Mouse (Mus musculus) lung, embryonic 15.5 days (tissue): ENCODE measurements around the gene Ren1. TPM values are rescaled to one million over a fixed set of nuclear protein-coding genes. Genes with fewer than 3 reads are reported as not detected.

Experiments
- ATAC-seq: fragments of 200-750 bp; cut with Nextera tagmentation; 2 replicates; pipeline ENCODE4 v1.8.0; 2017; ENCODE audit warnings: moderate number of reproducible peaks, borderline replicate concordance; ENCODE audit not compliant: low FRiP score, low TSS enrichment; ENCODE audit errors: extremely low read depth
- H3K27ac ChIP-seq: fragments of 300-500 bp; sonication (generic); 2 replicates; pipeline ENCODE4 v1.5.1; 2015; ENCODE audit warnings: moderate library complexity, mild to moderate bottlenecking, inconsistent platforms
- H3K27me3 ChIP-seq: fragments of 300-500 bp; sonication (generic); 2 replicates; pipeline ENCODE4 v1.6.1; 2015; ENCODE audit warnings: inconsistent platforms
- H3K36me3 ChIP-seq: fragments of 300-500 bp; sonication (generic); 2 replicates; pipeline ENCODE4 v1.6.1; 2015; ENCODE audit warnings: inconsistent platforms
- H3K4me1 ChIP-seq: fragments of 300-500 bp; sonication (generic); 2 replicates; pipeline ENCODE4 v1.6.1; 2015; ENCODE audit warnings: inconsistent platforms
- H3K4me2 ChIP-seq: fragments of 300-500 bp; sonication (generic); 2 replicates; pipeline ENCODE4 v1.6.1; 2015; ENCODE audit warnings: inconsistent platforms, mild to moderate bottlenecking, moderate library complexity
- H3K4me3 ChIP-seq: fragments of 300-500 bp; sonication (generic); 2 replicates; pipeline ENCODE4 v1.5.1; 2015; ENCODE audit warnings: mild to moderate bottlenecking, inconsistent platforms
- H3K9ac ChIP-seq: fragments of 300-500 bp; sonication (generic); 2 replicates; pipeline ENCODE4 v1.6.1; 2015; ENCODE audit warnings: inconsistent platforms
- H3K9me3 ChIP-seq: fragments of 300-500 bp; sonication (generic); 2 replicates; pipeline ENCODE4 v1.6.1; 2016; ENCODE audit warnings: inconsistent platforms
- WGBS: fragments of 180-500 bp; shearing (Covaris S2); methylation state at CpG from one replicate; pipeline ENCODE4 v1.1.7; 2015; 5-methylcytosine and 5-hydroxymethylcytosine counted together
- polyA plus RNA-seq: library from polyadenylated mRNA; unstranded; fragments of >200 nt; fragmentation: Nextera tagmentation; extraction: Ambion mirVana; gene quantifications from 2 replicates; pipeline ENCODE4 v1.2.1, GENCODE M21; 2015

Ren1 gene
- polyA plus RNA-seq, 1 experiment from 2014 or later: 1.5 TPM

GRCm38 (mm10) chr1:133400014-133400725, 49.9 kb downstream of the Ren1 start:
- no peak overlapping the region for H3K4me3 ChIP-seq
- H3K4me1 ChIP-seq: peaks cover 24% of the 10 kb centered on the region
- no peaks in the 10 kb centered on the region for H3K9me3 ChIP-seq
- H3K27ac ChIP-seq: peak overlapping the region; percentile 27
- no peak overlapping the region for H3K9ac ChIP-seq
- 0 out of 2 replicates have a peak, but pooled peaks have one; percentile 23 for ATAC-seq
- no peak overlapping the region for H3K4me2 ChIP-seq
- H3K27me3 ChIP-seq: no peaks in the 10 kb centered on the region
- WGBS: 60% methylated on average over 13 of the region's 13 CpGs
- no peaks in the 10 kb centered on the region for H3K36me3 ChIP-seq

- 57% methylated on average over 4 of the region's 4 CpGs for WGBS
- no peaks in the 10 kb centered on the region for H3K9me3 ChIP-seq
- H3K27ac ChIP-seq: no peak overlapping the region
- no peak overlapping the region for H3K4me2 ChIP-seq
- no peak overlapping the region for H3K4me3 ChIP-seq
- peaks cover 24% of the 10 kb centered on the region for H3K4me1 ChIP-seq
- no peaks in the 10 kb centered on the region for H3K27me3 ChIP-seq
- H3K36me3 ChIP-seq: no peaks in the 10 kb centered on the region
- ATAC-seq: no peak
- H3K9ac ChIP-seq: no peak overlapping the region
Measured at GRCm38 (mm10) chr1:133404005-133404404, 53.7 kb downstream of the Ren1 start.

GRCm38 (mm10) chr1:133406614-133407013, 56.3 kb downstream of the Ren1 start:
- Histone ChIP-seq H3K9me3 (no peaks in the 10 kb centered on the region), H3K4me2 (no peak overlapping the region), H3K4me3 (no peak overlapping the region), H3K27me3 (no peaks in the 10 kb centered on the region), H3K4me1 (peaks cover 13% of the 10 kb centered on the region), H3K27ac (peak overlapping the region; percentile 19; the same call in 1 of the 2 replicates), H3K9ac (no peak overlapping the region), H3K36me3 (no peaks in the 10 kb centered on the region)
- no peak for ATAC-seq
- 48% methylated on average over 7 of the region's 7 CpGs for WGBS

- no peak overlapping the region for H3K4me3 ChIP-seq
- peak overlapping the region; percentile 19; the same call in 1 of the 2 replicates for H3K27ac ChIP-seq
- no peaks in the 10 kb centered on the region for H3K9me3 ChIP-seq
- no peak for ATAC-seq
- H3K4me2 ChIP-seq: no peak overlapping the region
- H3K27me3 ChIP-seq: no peaks in the 10 kb centered on the region
- no peak overlapping the region for H3K9ac ChIP-seq
- WGBS: 49% methylated on average over 6 of the region's 6 CpGs
- peaks cover 15% of the 10 kb centered on the region for H3K4me1 ChIP-seq
- no peaks in the 10 kb centered on the region for H3K36me3 ChIP-seq
Measured at GRCm38 (mm10) chr1:133407436-133407835, 57.1 kb downstream of the Ren1 start.

- no peak overlapping the region for H3K4me2 ChIP-seq
- no peak overlapping the region for H3K9ac ChIP-seq
- H3K9me3 ChIP-seq: no peaks in the 10 kb centered on the region
- no peak overlapping the region for H3K4me3 ChIP-seq
- H3K36me3 ChIP-seq: no peaks in the 10 kb centered on the region
- H3K4me1 ChIP-seq: peaks cover 24% of the 10 kb centered on the region
- ATAC-seq: no peak
- WGBS: 56% methylated on average over 9 of the region's 9 CpGs
- H3K27me3 ChIP-seq: no peaks in the 10 kb centered on the region
- no peak overlapping the region for H3K27ac ChIP-seq
Measured at GRCm38 (mm10) chr1:133408321-133408720, 58.0 kb downstream of the Ren1 start.

DNA sequence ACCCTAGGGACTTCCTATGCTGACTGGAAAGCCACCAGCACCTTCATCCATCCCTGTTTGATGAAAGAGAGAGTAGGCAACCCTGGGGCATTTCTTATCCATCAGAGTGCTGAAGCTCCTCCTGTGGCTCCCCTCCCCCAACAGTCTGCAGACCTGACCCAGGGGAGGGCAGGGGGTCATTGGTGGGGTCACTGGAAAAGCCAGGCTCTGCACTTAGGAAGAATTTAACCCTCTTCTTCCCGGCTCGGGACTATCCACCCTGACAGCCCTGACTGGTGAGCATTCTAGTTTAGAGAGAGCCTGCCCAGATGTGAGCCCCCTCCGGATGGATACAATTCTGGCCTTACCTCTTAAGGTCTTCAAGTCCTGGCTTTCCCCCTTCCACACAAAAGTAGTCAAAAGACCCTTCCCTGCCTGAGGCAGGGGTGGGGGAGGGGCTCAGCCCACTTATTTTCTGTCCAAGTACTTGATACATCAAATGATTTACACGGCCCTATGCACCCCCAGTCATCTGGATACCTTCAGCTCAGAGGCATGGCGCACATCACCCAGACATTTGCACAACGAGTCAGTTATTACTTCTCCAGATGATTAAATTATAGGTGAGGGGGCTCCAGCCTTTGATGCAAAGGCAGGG, 58.7 kb downstream of the Ren1 start:
- H3K9ac ChIP-seq: no peak overlapping the region
- no peak overlapping the region for H3K4me2 ChIP-seq
- H3K9me3 ChIP-seq: no peaks in the 10 kb centered on the region
- peaks cover 26% of the 10 kb centered on the region for H3K4me1 ChIP-seq
- H3K4me3 ChIP-seq: no peak overlapping the region
- no peak for ATAC-seq
- no peak overlapping the region for H3K27ac ChIP-seq
- WGBS: 36% methylated on average over 6 of the region's 6 CpGs
- H3K36me3 ChIP-seq: no peaks in the 10 kb centered on the region
- H3K27me3 ChIP-seq: no peaks in the 10 kb centered on the region

GRCm38 (mm10) chr1:133409786-133410185, 59.5 kb downstream of the Ren1 start:
- 69% methylated on average over 9 of the region's 9 CpGs for WGBS
- peaks cover 33% of the 10 kb centered on the region for H3K4me1 ChIP-seq
- H3K27ac ChIP-seq: no peak overlapping the region
- no peaks in the 10 kb centered on the region for H3K27me3 ChIP-seq
- H3K9ac ChIP-seq: no peak overlapping the region
- no peaks in the 10 kb centered on the region for H3K9me3 ChIP-seq
- H3K4me3 ChIP-seq: no peak overlapping the region
- ATAC-seq: no peak
- H3K4me2 ChIP-seq: no peak overlapping the region
- no peaks in the 10 kb centered on the region for H3K36me3 ChIP-seq

Other genes with a start within 250 kb of the Ren1 start
- gene Ppp1r15b, start 219.4 kb upstream of the Ren1 start, polyA plus RNA-seq: 38.0 and 39.2 TPM in 2 replicates
- gene Plekha6, start 186.3 kb upstream of the Ren1 start, polyA plus RNA-seq: 6.9 and 7.6 TPM in 2 replicates
- 0.16 TPM in 1 of 2 replicates, not detected in the other for gene Golt1a, start 40.7 kb upstream of the Ren1 start, polyA plus RNA-seq
- gene Kiss1, start 28.6 kb upstream of the Ren1 start, polyA plus RNA-seq: 7.7 and 8.3 TPM in 2 replicates
- 2.7 and 3.0 TPM in 2 replicates for gene Etnk2, start 13.1 kb downstream of the Ren1 start, polyA plus RNA-seq
- 7.3 and 9.0 TPM in 2 replicates for gene Sox13, start 73.9 kb downstream of the Ren1 start, polyA plus RNA-seq